Mouse (Mus musculus) CH12.LX (cell line): ENCODE data around the gene Gm37240. TPM values are rescaled to one million over a fixed set of nuclear protein-coding genes. Genes with fewer than 3 reads are reported as not detected.

Source experiments
- DNase-seq: peaks from one replicate; pipeline ENCODE4 v3.0.0-alpha.2; 2013; ENCODE audit errors: extremely low read depth
- H3K27ac ChIP-seq: 2 replicates; pipeline ENCODE4 v1.5.1; 2012; ENCODE audit warnings: low read depth, mild to moderate bottlenecking, control low read depth, moderate library complexity; ENCODE audit not compliant: insufficient read depth
- H3K27me3 ChIP-seq: replicated peaks from 2 replicates; pipeline ENCODE3; 2012; ENCODE audit warnings: inconsistent platforms
- H3K36me3 ChIP-seq, 2 experiments: replicated peaks in 1 of 2; 2 replicates each; pipeline versions ENCODE3 to v1.6.1; 2012; ENCODE audit warnings: inconsistent platforms in 1 of 2, low read length in 1 of 2, mild to moderate bottlenecking in 1 of 2, mixed read lengths in 1 of 2, moderate library complexity in 1 of 2; ENCODE audit not compliant: control insufficient read depth in 1 of 2, insufficient read depth in 1 of 2
- H3K4me1 ChIP-seq, 2 experiments: 2 replicates each; pipeline ENCODE4 v1.6.1; 2012; ENCODE audit warnings: inconsistent platforms in 1 of 2, moderate library complexity in 1 of 2; ENCODE audit not compliant: insufficient read depth in 2 of 2, control insufficient read depth in 1 of 2
- H3K4me2 ChIP-seq: 2 replicates; pipeline ENCODE4 v1.6.1; 2012; ENCODE audit warnings: low read depth, mild to moderate bottlenecking, control low read depth; ENCODE audit not compliant: poor library complexity, insufficient read depth, severe bottlenecking
- H3K4me3 ChIP-seq, 3 experiments: fragments of 150-350 bp in 1 of 3; sonication (generic) in 1 of 3; replicated peaks in 1 of 3; 2 replicates each; pipeline versions ENCODE3 to v1.5.1; 2011 to 2012; ENCODE audit warnings: low read depth in 2 of 3, low read length in 2 of 3, mild to moderate bottlenecking in 2 of 3, moderate library complexity in 2 of 3, control low read depth in 1 of 3, improper control_type of control experiment in 1 of 3, inconsistent platforms in 1 of 3, mixed read lengths in 1 of 3; ENCODE audit not compliant: poor library complexity in 1 of 3
- H3K79me2 ChIP-seq: replicated peaks from 2 replicates; pipeline ENCODE4 v1.6.1; 2012; ENCODE audit warnings: mild to moderate bottlenecking, moderate library complexity; ENCODE audit not compliant: control insufficient read depth, poor library complexity, insufficient read depth, severe bottlenecking; ENCODE audit errors: extremely low read depth
- H3K9ac ChIP-seq: 2 replicates; pipeline ENCODE4 v1.6.1; 2012; ENCODE audit warnings: low read depth, mild to moderate bottlenecking, control low read depth, moderate library complexity; ENCODE audit not compliant: insufficient read depth
- H3K9me3 ChIP-seq: replicated peaks from 2 replicates; pipeline ENCODE3; 2012; ENCODE audit warnings: low read length, inconsistent platforms, mixed read lengths
- BHLHE40 ChIP-seq: IDR thresholded peaks from 2 replicates; pipeline ENCODE4 v1.6.1; 2011; ENCODE audit warnings: mild to moderate bottlenecking, low read depth, low read length, improper control_type of control experiment
- CHD1 ChIP-seq: IDR thresholded peaks from 2 replicates; pipeline ENCODE4 v1.6.1; 2012; ENCODE audit warnings: low read depth, low read length, improper control_type of control experiment, inconsistent platforms
- CHD2 ChIP-seq: IDR thresholded peaks from 2 replicates; pipeline ENCODE4 v1.6.1; 2011; ENCODE audit warnings: low read length, improper control_type of control experiment
- CTCF ChIP-seq, 2 experiments: IDR thresholded peaks in 1 of 2; conservative IDR thresholded peaks in 1 of 2; 2 replicates each; pipeline ENCODE4 v1.5.1; 2011 to 2012; ENCODE audit warnings: low read depth in 2 of 2, low read length in 2 of 2, improper control_type of control experiment in 1 of 2, inconsistent platforms in 1 of 2, mild to moderate bottlenecking in 1 of 2, moderate library complexity in 1 of 2
- E2F4 ChIP-seq: IDR thresholded peaks from 2 replicates; pipeline ENCODE4 v1.6.1; 2011; ENCODE audit warnings: low read depth, low read length, improper control_type of control experiment; ENCODE audit not compliant: insufficient replicate concordance
- ELF1 ChIP-seq: IDR thresholded peaks from 2 replicates; pipeline ENCODE4 v1.6.1; 2014; ENCODE audit warnings: low read depth, mild to moderate bottlenecking, inconsistent platforms, low read length, improper control_type of control experiment
- EP300 ChIP-seq: IDR thresholded peaks from 2 replicates; pipeline ENCODE4 v1.6.1; 2011; ENCODE audit warnings: low read length, improper control_type of control experiment
- GABPA ChIP-seq: IDR thresholded peaks from 2 replicates; pipeline ENCODE4 v1.6.1; 2012; ENCODE audit warnings: low read depth, low read length, improper control_type of control experiment, inconsistent platforms; ENCODE audit not compliant: insufficient replicate concordance
- HCFC1 ChIP-seq: IDR thresholded peaks from 2 replicates; pipeline ENCODE4 v1.6.1; 2012; ENCODE audit warnings: low read depth, mild to moderate bottlenecking, inconsistent platforms, low read length, improper control_type of control experiment
- IRF4 ChIP-seq: IDR thresholded peaks from 2 replicates; pipeline ENCODE4 v1.6.1; 2014; ENCODE audit warnings: low read depth, mild to moderate bottlenecking, inconsistent platforms, low read length, improper control_type of control experiment
- JUN ChIP-seq: IDR thresholded peaks from 2 replicates; pipeline ENCODE4 v1.6.1; 2011; ENCODE audit warnings: low read depth, mild to moderate bottlenecking, low read length, improper control_type of control experiment, moderate library complexity; ENCODE audit not compliant: insufficient read depth
- JUND ChIP-seq: conservative IDR thresholded peaks from 2 replicates; pipeline ENCODE4 v1.6.1; 2011; ENCODE audit warnings: low read depth, low read length, improper control_type of control experiment
- MAFK ChIP-seq: IDR thresholded peaks from 2 replicates; pipeline ENCODE4 v1.6.1; 2011; ENCODE audit warnings: low read length, improper control_type of control experiment; ENCODE audit not compliant: insufficient replicate concordance
- MAX ChIP-seq: IDR thresholded peaks from 2 replicates; pipeline ENCODE4 v1.6.1; 2011; ENCODE audit warnings: low read length, improper control_type of control experiment
- MAZ ChIP-seq: IDR thresholded peaks from 2 replicates; pipeline ENCODE4 v1.6.1; 2012; ENCODE audit warnings: low read depth, mild to moderate bottlenecking, inconsistent platforms, low read length, improper control_type of control experiment, moderate library complexity
- MYC ChIP-seq: IDR thresholded peaks from 2 replicates; pipeline ENCODE4 v1.6.1; 2011; ENCODE audit warnings: low read depth, mild to moderate bottlenecking, improper control_type of control experiment, low read length
- NRF1 ChIP-seq: IDR thresholded peaks from 2 replicates; pipeline ENCODE4 v1.6.1; 2014; ENCODE audit warnings: low read depth, mild to moderate bottlenecking, inconsistent platforms, low read length, improper control_type of control experiment, moderate library complexity
- PAX5 ChIP-seq: IDR thresholded peaks from 2 replicates; pipeline ENCODE4 v1.6.1; 2012; ENCODE audit warnings: low read length, inconsistent platforms, mixed read lengths
- POLR2A ChIP-seq: IDR thresholded peaks from 2 replicates; pipeline ENCODE4 v1.6.1; 2011; ENCODE audit warnings: low read depth, mild to moderate bottlenecking, improper control_type of control experiment, low read length
- POLR2AphosphoS2 ChIP-seq: IDR thresholded peaks from 2 replicates; pipeline ENCODE4 v1.6.1; 2011; ENCODE audit warnings: low read depth, low read length, improper control_type of control experiment
- RAD21 ChIP-seq: IDR thresholded peaks from 2 replicates; pipeline ENCODE4 v1.6.1; 2011; ENCODE audit warnings: low read depth, mild to moderate bottlenecking, low read length, improper control_type of control experiment, moderate library complexity
- RCOR1 ChIP-seq: conservative IDR thresholded peaks from 2 replicates; pipeline ENCODE4 v1.6.1; 2012; ENCODE audit warnings: low read depth, mild to moderate bottlenecking, inconsistent platforms, low read length, improper control_type of control experiment
- SIN3A ChIP-seq: IDR thresholded peaks from 2 replicates; pipeline ENCODE4 v1.6.1; 2012; ENCODE audit warnings: low read length, improper control_type of control experiment, inconsistent platforms
- SMC3 ChIP-seq: IDR thresholded peaks from 2 replicates; pipeline ENCODE4 v1.6.1; 2011; ENCODE audit warnings: low read depth, low read length, improper control_type of control experiment
- TBP ChIP-seq: conservative IDR thresholded peaks from 2 replicates; pipeline ENCODE4 v1.6.1; 2011; ENCODE audit warnings: low read depth, low read length, improper control_type of control experiment
- TCF12 ChIP-seq: IDR thresholded peaks from 2 replicates; pipeline ENCODE4 v1.6.1; 2014; ENCODE audit warnings: low read depth, mild to moderate bottlenecking, inconsistent platforms, low read length, improper control_type of control experiment
- UBTF ChIP-seq: IDR thresholded peaks from 2 replicates; pipeline ENCODE4 v1.6.1; 2012; ENCODE audit warnings: low read depth, mild to moderate bottlenecking, inconsistent platforms, low read length, improper control_type of control experiment, moderate library complexity
- USF1 ChIP-seq: IDR thresholded peaks from 2 replicates; pipeline ENCODE4 v1.6.1; 2014; ENCODE audit warnings: low read depth, mild to moderate bottlenecking, inconsistent platforms, low read length, improper control_type of control experiment
- ZC3H11A ChIP-seq: IDR thresholded peaks from 2 replicates; pipeline ENCODE4 v1.6.1; 2012; ENCODE audit warnings: low read depth, mild to moderate bottlenecking, inconsistent platforms, low read length, improper control_type of control experiment
- ZKSCAN1 ChIP-seq: IDR thresholded peaks from 2 replicates; pipeline ENCODE4 v1.6.1; 2012; ENCODE audit warnings: low read depth, inconsistent platforms, low read length, improper control_type of control experiment, borderline replicate concordance
- ZMIZ1 ChIP-seq: IDR thresholded peaks from 2 replicates; pipeline ENCODE4 v1.6.1; 2012; ENCODE audit warnings: low read depth, mild to moderate bottlenecking, inconsistent platforms, low read length, improper control_type of control experiment
- ZNF384 ChIP-seq: IDR thresholded peaks from 2 replicates; pipeline ENCODE4 v1.6.1; 2012; ENCODE audit warnings: low read depth, low read length, improper control_type of control experiment, inconsistent platforms
- dilution Hi-C: fragments of 300-500 bp; cut with MboI; formaldehyde crosslinking; loops from 2 replicates; pipeline ENCODE4 v1.14.3; 2020; ENCODE audit warnings: low sequenced_read_pairs; ENCODE audit not compliant: extremely low pct_unique_long_range_greater_than_20kb, extremely low pct_ligation_motif_present
- in situ Hi-C: fragments of 300-500 bp; cut with MboI; formaldehyde crosslinking; loops from 3 replicates; pipeline ENCODE4 v1.14.3; 2019; ENCODE audit warnings: low sequenced_read_pairs, low pct_ligation_motif_present, low pct_unique_long_range_greater_than_20kb, mixed read lengths
- polyA plus RNA-seq: library from polyadenylated mRNA; unstranded; fragments of >175 nt; gene quantifications from 2 replicates; pipeline ENCODE4 v1.2.1, GENCODE M21; 2012; ENCODE audit warnings: low read depth; ENCODE audit not compliant: insufficient read length
- total RNA-seq, 2 experiments: library from RNA; depleted of rRNA; stranded (reverse); fragments of 300-350 nt in 1 of 2; fragments of >200 nt in 1 of 2; gene quantifications; 2 replicates each; pipeline ENCODE4 v1.2.3; 2012 to 2014

Gene Gm37240
- total and polyA plus RNA-seq, 3 experiments = 0.08 to 0.19 (median 0.14) TPM

- Histone ChIP-seq H3K4me1 (peaks cover 0 to 42% of the 10 kb centered on the region in 2 experiments; a peak in 3 of 4 replicates), H3K9me3 (no peaks in the 10 kb centered on the region), H3K27ac (no peak overlapping the region), H3K4me3 (no peak overlapping the region), H3K79me2 (no peaks in the 10 kb centered on the region), H3K27me3 (no peaks in the 10 kb centered on the region), H3K36me3 (no peaks in the 10 kb centered on the region), H3K9ac (no peak overlapping the region), H3K4me2 (no peak overlapping the region)
- dilution Hi-C loops (no loop called here), in situ Hi-C loops (no loop called here)
- TF ChIP-seq RAD21 = no peak
- no peak for TF ChIP-seq ZC3H11A
- no peak for TF ChIP-seq SIN3A
- no peak for TF ChIP-seq ELF1
- no peak for TF ChIP-seq SMC3
- TF ChIP-seq TCF12 = no peak
- no peak for TF ChIP-seq UBTF
- TF ChIP-seq PAX5 = no peak
- no peak for TF ChIP-seq POLR2AphosphoS2
- TF ChIP-seq POLR2A = no peak
- no peak for TF ChIP-seq ZMIZ1
- TF ChIP-seq ZNF384 = no peak
- TF ChIP-seq EP300 = no peak
- TF ChIP-seq JUND = no peak
- no peak for TF ChIP-seq CHD2
- TF ChIP-seq NRF1 = no peak
- no peak for TF ChIP-seq ZKSCAN1
- no peak for TF ChIP-seq CHD1
- no peak for TF ChIP-seq E2F4
- no peak for TF ChIP-seq USF1
- DNase-seq = no peak
These were observed 1155.8 kb downstream of the Gm37240 start for GRCm38 (mm10) chr3:84731403-84732015.

GRCm38 (mm10) chr3:84731003-84731402, 1156.3 kb downstream of the Gm37240 start:
- H3K27me3 ChIP-seq = no peaks in the 10 kb centered on the region
- dilution Hi-C loops (no loop called here), in situ Hi-C loops (no loop called here)
- no peak for DNase-seq
- H3K9me3 ChIP-seq = no peaks in the 10 kb centered on the region
- TF ChIP-seq HCFC1 = no peak
- no peak for TF ChIP-seq MAFK
- TF ChIP-seq CTCF (conservative IDR thresholded peaks at IDR 0.05 in 1 of 2, IDR thresholded peaks at IDR 0.05 in 1 of 2; ENCODE audit: low read depth in 2 of 2, low read length in 2 of 2) = no peak
- TF ChIP-seq ZNF384 = no peak
- TF ChIP-seq MAX = no peak
- TF ChIP-seq TBP = no peak
- TF ChIP-seq MAZ = no peak
- TF ChIP-seq ELF1 = no peak
- TF ChIP-seq RAD21 = no peak
- no peak for TF ChIP-seq IRF4
- TF ChIP-seq JUN = no peak
- no peak for TF ChIP-seq GABPA
- no peak for TF ChIP-seq BHLHE40
- no peak for TF ChIP-seq MYC
- no peak for TF ChIP-seq POLR2A
- TF ChIP-seq UBTF = no peak
- no peak for TF ChIP-seq RCOR1
- TF ChIP-seq JUND = no peak
- H3K4me2 ChIP-seq = no peak overlapping the region
- no peak overlapping the region for H3K27ac ChIP-seq
- no peak overlapping the region for H3K4me3 ChIP-seq
- no peak overlapping the region for H3K9ac ChIP-seq
- H3K36me3 ChIP-seq = no peaks in the 10 kb centered on the region
- peaks cover 0 to 42% of the 10 kb centered on the region in 2 experiments; a peak in 3 of 4 replicates for H3K4me1 ChIP-seq
- no peaks in the 10 kb centered on the region for H3K79me2 ChIP-seq
